Mouse (Mus musculus) mouse trophoblast stem cell (cell line): ENCODE measurements at regions not wholly inside any gene's neighbourhood (a gene's known extent, or its start where the extent isn't known, plus 50 kb on each side); places are given as distances from the start of the nearest gene placed in this dataset.
"Not testable (repeated sequence)": the region's sequence is repeated elsewhere in the genome, so short reads cannot be mapped to it uniquely, and the experiment has no call there.

Experiments
- in situ Hi-C, 2 experiments: fragments of 300-500 bp; cut with MseI, MboI; formaldehyde crosslinking; loops; 2 replicates in 1 of 2; 3 replicates in 1 of 2; pipeline ENCODE4 v1.15.1; 2025

DNA sequence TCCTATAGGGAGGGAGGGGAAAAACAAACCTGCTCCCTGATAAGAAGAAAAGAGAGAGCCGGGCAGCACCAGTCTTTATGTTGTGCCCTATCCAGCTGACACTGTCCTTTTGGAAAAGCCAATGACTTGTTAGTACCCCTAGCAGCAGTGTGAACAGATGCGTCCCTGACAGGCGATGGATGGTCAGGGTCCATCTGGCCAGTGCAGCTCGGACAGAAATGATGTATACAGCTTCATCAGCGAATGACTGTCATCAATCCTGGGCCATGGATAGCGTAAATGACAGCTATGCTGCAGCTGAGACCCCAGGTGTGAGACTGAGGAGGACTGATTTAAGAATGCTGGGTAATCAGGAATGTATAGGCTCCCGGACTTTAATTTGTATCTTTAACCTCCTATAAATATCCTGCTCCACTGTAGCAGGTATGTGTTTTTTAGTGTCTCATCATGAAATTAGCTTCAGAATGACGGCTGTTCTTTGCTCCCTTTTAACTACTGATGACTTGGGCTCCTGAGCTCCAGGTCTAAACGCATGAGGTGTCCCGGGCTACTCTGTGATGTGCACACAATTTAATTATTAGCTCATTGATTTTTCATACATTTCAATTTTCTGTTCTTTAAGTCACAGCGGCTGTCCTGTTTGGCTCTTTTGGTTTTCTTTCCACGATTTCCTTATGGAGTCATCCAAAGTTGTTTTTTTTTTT, 353.9 kb upstream of the Fign start:
- in situ Hi-C loops = loop anchor here (25.0 kb wide), 2 partner anchors 764 to 939 kb away; no protein-coding TSS in a partner anchor

DNA sequence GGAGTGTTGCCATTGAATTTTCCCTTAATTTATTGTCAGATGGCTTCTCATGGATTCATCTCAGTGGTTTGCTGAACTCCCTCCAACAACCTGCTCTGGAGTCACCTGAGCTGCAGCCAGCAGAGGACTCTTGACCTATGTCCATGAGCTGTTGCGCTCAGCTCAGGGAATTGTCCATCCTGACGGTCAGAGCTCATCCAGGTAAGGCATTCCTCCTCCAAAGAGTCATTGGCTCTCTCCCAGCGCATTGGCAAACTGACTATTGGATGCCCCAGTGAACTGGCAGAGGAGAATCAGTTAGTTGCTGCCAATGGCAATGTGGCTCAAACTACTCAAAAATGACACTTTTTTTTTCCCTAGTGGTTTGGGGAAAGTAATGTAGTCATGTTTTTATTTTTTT, 345.3 kb upstream of the Fign start:
- in situ Hi-C loops = no loop called here

DNA sequence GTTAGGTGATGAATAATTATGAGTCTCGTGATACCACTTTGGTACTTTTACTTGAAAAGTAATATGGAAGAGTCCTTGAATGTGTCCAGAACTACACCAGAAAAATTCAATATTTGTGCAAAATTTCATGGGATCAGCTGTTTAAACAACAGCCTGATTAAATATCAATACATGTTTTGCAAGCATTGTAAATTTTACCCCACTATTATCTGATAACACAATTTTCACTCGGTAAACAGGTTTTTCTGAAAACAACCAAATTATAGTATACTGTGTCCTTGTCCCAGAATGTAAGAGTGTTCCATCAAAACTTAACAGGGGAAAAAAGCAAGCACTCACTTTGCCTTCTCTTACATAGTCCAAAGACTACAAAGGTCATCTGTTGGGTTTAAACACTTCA, 343.1 kb upstream of the Fign start:
- in situ Hi-C loops = no loop called here

DNA sequence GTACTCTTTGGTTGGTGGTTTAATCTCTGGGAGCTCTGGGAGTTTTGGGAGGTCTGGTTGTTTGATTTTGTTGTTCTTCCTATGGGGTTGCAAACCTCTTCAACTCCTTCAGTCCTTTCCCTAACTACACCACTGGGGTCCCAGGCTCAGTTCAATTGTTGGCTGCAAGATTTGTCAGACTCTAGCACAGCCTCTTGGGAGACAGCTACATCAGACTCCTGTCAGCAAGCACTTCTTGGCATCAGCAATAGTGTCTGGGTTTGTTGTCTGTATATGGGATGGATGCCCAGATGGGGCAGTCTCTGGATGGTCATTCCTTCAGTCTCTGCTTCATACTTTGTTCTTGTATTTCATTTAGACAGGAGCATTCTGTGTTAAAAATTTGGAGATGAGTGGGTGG, 319.3 kb upstream of the Fign start:
- in situ Hi-C loops = not testable (repeated sequence)

DNA sequence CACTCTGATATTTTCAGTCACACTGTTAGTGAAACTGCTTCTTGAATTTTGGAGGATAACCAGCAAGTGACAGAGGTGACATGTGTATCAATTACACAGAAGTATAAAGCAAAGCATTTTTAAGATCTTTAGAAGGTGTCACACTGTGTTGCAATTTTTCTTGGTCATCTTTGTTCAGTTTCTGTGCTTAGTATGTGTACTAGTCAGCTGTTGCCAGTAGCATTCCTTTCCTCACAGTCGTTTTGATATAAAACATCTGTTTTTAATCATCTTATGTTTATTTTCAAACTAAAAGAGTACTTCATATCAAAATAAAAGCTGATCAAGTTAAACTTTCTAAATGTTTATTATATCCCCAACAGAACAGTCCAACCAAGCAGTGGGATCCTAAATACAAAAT, 316.0 kb upstream of the Fign start:
- in situ Hi-C loops = no loop called here

DNA sequence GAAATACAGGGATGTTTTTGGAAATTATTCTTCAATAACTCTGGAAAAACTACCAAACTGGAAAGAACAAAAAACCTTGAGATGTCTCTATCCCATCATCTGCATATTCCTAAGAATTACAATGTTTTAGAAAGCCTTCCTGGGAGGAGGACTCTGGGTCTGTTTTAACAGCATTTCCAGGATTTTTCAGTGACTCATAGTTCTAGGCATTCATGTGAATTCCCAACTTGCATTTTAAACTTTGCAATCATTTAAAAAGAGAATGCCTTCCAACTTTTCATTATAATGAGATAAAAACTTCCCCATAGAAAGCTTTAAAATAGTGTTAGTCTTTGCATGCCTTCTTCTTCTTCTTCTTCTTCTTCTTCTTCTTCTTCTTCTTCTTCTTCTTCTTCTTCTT, 315.4 kb upstream of the Fign start:
- in situ Hi-C loops = no loop called here

DNA sequence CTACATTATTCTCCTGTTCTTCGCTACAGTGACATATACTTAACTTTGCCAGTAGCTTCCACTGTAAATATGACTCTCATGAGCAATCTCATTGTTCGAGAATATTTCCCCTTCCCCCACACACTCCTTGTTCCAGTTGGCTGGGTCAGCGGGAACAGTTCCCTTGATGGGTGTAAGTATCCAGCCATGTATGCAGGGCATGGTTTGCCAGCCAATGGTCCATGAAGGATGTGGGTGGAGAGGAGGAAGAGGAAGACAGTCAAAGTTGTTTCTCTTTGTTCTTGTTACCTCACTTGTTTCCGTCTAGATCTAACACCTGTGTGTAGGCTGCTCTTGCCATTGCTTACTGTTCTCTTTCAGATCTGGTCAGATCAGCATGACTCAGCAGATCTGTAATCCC, 298.1 kb upstream of the Fign start:
- in situ Hi-C loops = no loop called here

DNA sequence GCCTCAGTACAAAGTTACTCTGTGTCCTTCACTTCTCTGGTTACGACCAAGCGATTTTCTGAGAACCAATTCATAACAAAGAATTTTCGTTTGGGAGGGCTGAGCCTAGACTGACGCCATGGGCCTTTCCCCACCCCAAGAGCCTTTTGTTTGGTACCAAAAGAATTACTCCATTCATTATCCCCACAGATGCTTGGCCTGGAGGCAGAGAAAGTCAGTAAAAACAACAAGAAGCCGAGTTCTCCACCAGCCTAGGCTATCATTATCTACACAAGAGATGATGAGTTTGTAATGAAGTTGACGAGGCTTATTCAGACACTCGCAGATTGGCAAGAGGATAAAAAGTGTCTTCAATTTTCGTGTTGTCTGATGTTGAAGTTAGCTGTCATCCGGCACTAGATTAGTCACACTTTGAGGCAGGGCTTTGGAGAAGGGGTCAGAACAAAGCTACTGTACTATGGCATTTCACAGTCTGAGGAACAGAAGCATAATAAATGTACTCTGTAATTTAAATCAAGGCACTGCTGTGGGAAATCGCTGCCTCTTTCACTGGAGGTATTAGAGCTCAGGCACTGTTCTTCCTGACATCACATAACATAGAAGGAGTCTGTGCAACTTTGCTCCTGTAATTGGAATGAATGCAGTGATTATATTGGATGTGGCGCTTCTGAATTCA, 296.9 kb upstream of the Fign start:
- in situ Hi-C loops = no loop called here

DNA sequence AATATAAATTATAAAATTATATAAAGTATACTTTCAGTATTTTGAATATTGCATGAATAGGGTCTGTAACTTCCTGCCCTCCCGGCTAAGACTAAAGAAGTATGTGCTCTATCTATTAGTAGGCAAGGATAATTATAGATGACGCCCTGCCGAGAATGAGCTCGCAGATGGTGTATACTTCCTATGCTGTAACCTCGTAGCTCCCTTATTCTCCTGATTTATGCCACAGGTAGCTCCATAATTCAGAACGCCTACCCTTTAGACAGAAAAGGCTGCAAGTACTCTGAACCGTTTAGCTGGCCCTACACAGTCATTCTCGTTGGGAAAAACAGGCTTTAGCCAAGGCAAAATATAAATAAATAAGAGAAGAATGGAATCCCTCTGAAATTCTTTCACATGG, 296.4 kb upstream of the Fign start:
- in situ Hi-C loops = no loop called here

DNA sequence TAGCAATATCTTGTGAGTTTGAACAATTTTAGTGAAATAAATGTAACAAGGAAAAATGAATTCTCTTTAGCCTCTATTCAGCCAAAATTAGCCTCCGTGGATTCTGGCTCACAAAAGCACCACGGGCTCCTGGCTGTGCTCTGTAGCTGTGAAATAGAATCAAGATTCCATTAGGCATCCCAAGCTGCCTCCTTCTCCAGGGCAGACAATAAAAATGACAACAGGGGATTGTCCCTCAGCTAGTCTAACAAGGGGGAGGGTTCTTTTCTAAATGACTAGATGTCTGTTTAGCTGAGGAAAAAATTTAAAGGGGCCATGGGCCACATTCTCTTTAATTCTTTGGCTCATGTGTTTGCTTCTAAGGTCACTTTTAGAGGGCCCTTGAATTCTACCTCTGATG, 272.0 kb upstream of the Fign start:
- in situ Hi-C loops = no loop called here

DNA sequence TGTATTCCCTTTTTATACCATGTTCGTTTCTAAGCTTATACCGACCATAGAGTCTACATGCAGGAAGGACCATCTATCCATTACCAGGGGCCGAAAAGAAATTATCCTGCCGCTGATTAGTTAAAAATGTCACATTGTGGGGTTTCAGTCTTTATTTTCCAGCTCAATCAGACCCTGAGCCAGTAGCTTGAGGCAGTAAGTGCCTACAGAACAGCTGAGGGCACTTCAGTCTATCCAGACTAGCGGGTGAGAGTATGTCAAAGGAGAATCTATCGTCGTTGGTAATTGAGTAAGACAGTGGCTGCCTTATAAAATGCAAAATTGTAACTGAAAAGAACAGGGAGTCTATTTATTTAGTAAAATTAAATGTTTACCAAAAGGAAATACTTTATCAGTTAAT, 269.4 kb upstream of the Fign start:
- in situ Hi-C loops = no loop called here

DNA sequence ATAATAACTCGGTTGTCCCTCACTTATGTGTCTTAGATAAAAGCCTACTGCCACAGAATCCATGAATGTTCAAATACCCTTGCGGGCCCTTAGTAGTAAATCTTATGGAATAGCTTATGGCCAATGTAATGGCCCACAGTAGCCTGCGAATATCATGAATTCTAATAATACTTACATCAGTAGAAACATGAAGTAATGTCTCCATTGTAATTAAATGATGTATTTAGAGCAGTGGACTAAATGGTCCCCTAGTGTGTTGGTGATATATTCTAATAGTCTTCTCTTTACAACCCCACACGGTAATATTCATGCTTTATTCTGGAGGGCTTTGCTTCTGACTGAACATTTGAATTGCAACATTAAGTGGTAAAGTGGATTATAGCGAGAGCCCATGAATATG, 268.7 kb upstream of the Fign start:
- in situ Hi-C loops = no loop called here

DNA sequence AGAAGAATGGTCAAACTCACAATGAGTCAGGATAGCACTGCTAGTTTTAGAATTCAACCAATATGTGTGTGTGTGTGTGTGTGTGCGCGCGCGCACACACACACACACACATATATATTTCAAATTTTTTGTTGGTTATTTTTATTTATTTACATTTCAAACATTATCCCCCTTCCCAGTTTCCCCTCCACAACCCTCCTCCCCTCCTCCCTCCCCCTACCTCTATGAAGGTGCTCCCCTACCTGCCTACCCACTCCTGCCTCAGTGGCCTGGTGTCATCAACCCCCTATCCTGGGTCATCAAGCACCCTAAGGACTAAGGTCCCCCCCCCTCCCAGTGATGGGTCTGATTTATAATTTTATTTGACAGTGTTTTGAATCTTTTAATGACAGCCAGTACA, 258.4 kb upstream of the Fign start:
- in situ Hi-C loops = no loop called here

DNA sequence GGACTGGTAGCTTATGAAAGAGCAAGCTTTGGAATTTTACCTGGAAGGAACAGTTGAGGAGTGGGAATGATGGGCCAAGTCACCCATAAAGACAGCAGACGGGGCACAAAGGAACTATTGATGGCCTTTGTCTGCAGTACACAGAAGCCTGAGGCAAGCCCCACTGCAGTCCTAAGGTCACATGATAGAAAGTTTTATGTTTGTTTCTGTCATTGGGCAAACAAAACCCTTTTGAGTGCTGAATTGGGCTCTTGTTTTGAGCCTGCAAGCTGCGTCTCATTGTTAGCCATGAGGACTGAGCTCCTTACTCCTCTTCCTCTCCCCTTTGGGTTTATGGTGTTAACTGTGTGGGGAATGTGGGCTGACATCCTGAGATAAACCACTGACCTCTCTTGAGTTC, 227.7 kb upstream of the Fign start:
- in situ Hi-C loops = no loop called here
